Mouse (Mus musculus) liver, embryonic 15.5 days (tissue): ENCODE results near the gene Aqp1. TPM values are rescaled to one million over a fixed set of nuclear protein-coding genes. Genes with fewer than 3 reads are reported as not detected.

Experiments used
- ATAC-seq: fragments of 200-750 bp; cut with Nextera tagmentation; 2 replicates; pipeline ENCODE4 v1.8.0; 2017; ENCODE audit warnings: moderate number of reproducible peaks, mild to moderate bottlenecking, moderate library complexity; ENCODE audit not compliant: insufficient read depth
- H3K27ac ChIP-seq: fragments of 300-500 bp; sonication (generic); replicated peaks from 2 replicates; pipeline ENCODE4 v1.5.1; 2015; ENCODE audit warnings: mild to moderate bottlenecking, inconsistent platforms
- H3K27me3 ChIP-seq: fragments of 300-500 bp; sonication (generic); 2 replicates; pipeline ENCODE4 v1.6.1; 2015; ENCODE audit warnings: mild to moderate bottlenecking, inconsistent platforms
- H3K36me3 ChIP-seq: fragments of 300-500 bp; sonication (generic); replicated peaks from 2 replicates; pipeline ENCODE4 v1.6.1; 2015; ENCODE audit warnings: moderate library complexity, mild to moderate bottlenecking, inconsistent platforms
- H3K4me1 ChIP-seq: fragments of 300-500 bp; sonication (generic); replicated peaks from 2 replicates; pipeline ENCODE4 v1.6.1; 2015; ENCODE audit warnings: inconsistent platforms
- H3K4me2 ChIP-seq: fragments of 300-500 bp; sonication (generic); 2 replicates; pipeline ENCODE4 v1.6.1; 2015; ENCODE audit warnings: moderate library complexity, mild to moderate bottlenecking, inconsistent platforms
- H3K4me3 ChIP-seq: fragments of 300-500 bp; sonication (generic); replicated peaks from 2 replicates; pipeline ENCODE4 v1.5.1; 2015; ENCODE audit warnings: mild to moderate bottlenecking, inconsistent platforms
- H3K9ac ChIP-seq: fragments of 300-500 bp; sonication (generic); 2 replicates; pipeline ENCODE4 v1.6.1; 2015; ENCODE audit warnings: moderate library complexity, mild to moderate bottlenecking, inconsistent platforms
- H3K9me3 ChIP-seq: fragments of 300-500 bp; sonication (generic); replicated peaks from 2 replicates; pipeline ENCODE4 v1.6.1; 2016; ENCODE audit warnings: inconsistent platforms
- WGBS: fragments of 180-500 bp; shearing (Covaris S2); methylation state at CpG from one replicate; pipeline ENCODE4 v1.1.7; 2015; ENCODE audit warnings: mixed read lengths; ENCODE audit not compliant: insufficient replicate concordance; 5-methylcytosine and 5-hydroxymethylcytosine counted together
- polyA plus RNA-seq: library from polyadenylated mRNA; unstranded; fragments of >200 nt; fragmentation: Nextera tagmentation; extraction: Ambion mirVana; gene quantifications from 2 replicates; pipeline ENCODE4 v1.2.1, GENCODE M21; 2015

Aqp1 gene
- polyA plus RNA-seq, 1 experiment from 2014 or later: 75.8 TPM

GRCm38 (mm10) chr6:55318597-55318996 lies 17.6 kb upstream of the Aqp1 start:
- Histone ChIP-seq H3K27me3 (no peaks in the 10 kb centered on the region), H3K9ac (no peak overlapping the region), H3K36me3 (no peaks in the 10 kb centered on the region), H3K4me3 (no peak overlapping the region), H3K4me1 (peaks cover 71% of the 10 kb centered on the region), H3K4me2 (no peak overlapping the region), H3K27ac (no peak overlapping the region), H3K9me3 (no peaks in the 10 kb centered on the region)
- ATAC-seq: no peak
- 82% methylated on average over 3 of the region's 3 CpGs for WGBS

- Histone ChIP-seq H3K4me1 (peaks cover 71% of the 10 kb centered on the region), H3K27me3 (no peaks in the 10 kb centered on the region), H3K27ac (peak overlapping the region; percentile 92), H3K4me3 (no peak overlapping the region), H3K9me3 (no peaks in the 10 kb centered on the region), H3K4me2 (no peak overlapping the region), H3K9ac (no peak overlapping the region), H3K36me3 (no peaks in the 10 kb centered on the region)
- WGBS: 70% methylated on average over 14 of the region's 14 CpGs
- no peak for ATAC-seq
Measured at GRCm38 (mm10) chr6:55319585-55320551, 16.4 kb upstream of the Aqp1 start.

- peak; percentile 62 for ATAC-seq
- Histone ChIP-seq H3K36me3 (no peaks in the 10 kb centered on the region), H3K9me3 (no peaks in the 10 kb centered on the region), H3K4me1 (peaks cover 81% of the 10 kb centered on the region), H3K27me3 (no peaks in the 10 kb centered on the region), H3K27ac (peak overlapping the region; percentile 92), H3K4me2 (peak overlapping the region; percentile 54), H3K4me3 (no peak overlapping the region), H3K9ac (peak overlapping the region; percentile 42; the same call in 1 of the 2 replicates)
- 28% methylated on average over 4 of the region's 4 CpGs for WGBS
Measured at GRCm38 (mm10) chr6:55320894-55321293, 15.3 kb upstream of the Aqp1 start.

- H3K9me3 ChIP-seq: no peaks in the 10 kb centered on the region
- peak overlapping the region; percentile 54 for H3K4me2 ChIP-seq
- peaks cover 87% of the 10 kb centered on the region for H3K4me1 ChIP-seq
- peak overlapping the region; percentile 92 for H3K27ac ChIP-seq
- peak; percentile 73 for ATAC-seq
- no peaks in the 10 kb centered on the region for H3K27me3 ChIP-seq
- H3K4me3 ChIP-seq: 0 out of 2 replicates have a peak overlapping the region, but pooled peaks have one; percentile 5
- H3K9ac ChIP-seq: peak overlapping the region; percentile 42; the same call in 1 of the 2 replicates
- 39% methylated on average over 6 of the region's 6 CpGs for WGBS
- no peaks in the 10 kb centered on the region for H3K36me3 ChIP-seq
Measured at GRCm38 (mm10) chr6:55321518-55321917, 14.7 kb upstream of the Aqp1 start.

- peak overlapping the region; percentile 51 for H3K9ac ChIP-seq
- peak; percentile 45 for ATAC-seq
- WGBS: 46% methylated on average over 2 of the region's 2 CpGs
- no peaks in the 10 kb centered on the region for H3K36me3 ChIP-seq
- H3K4me1 ChIP-seq: peaks cover 99% of the 10 kb centered on the region
- H3K27me3 ChIP-seq: peaks cover 3% of the 10 kb centered on the region; the same call in 1 of the 2 replicates
- peak overlapping the region; percentile 37 for H3K4me3 ChIP-seq
- H3K27ac ChIP-seq: peak overlapping the region; percentile 92
- peak overlapping the region; percentile 76 for H3K4me2 ChIP-seq
- no peaks in the 10 kb centered on the region for H3K9me3 ChIP-seq
Measured at GRCm38 (mm10) chr6:55322980-55323379, 13.3 kb upstream of the Aqp1 start.

- Histone ChIP-seq H3K27ac (peak overlapping the region; percentile 92), H3K4me2 (peak overlapping the region; percentile 76), H3K27me3 (peaks cover 3% of the 10 kb centered on the region; the same call in 1 of the 2 replicates), H3K36me3 (no peaks in the 10 kb centered on the region), H3K4me1 (peaks cover 93% of the 10 kb centered on the region), H3K4me3 (peak overlapping the region; percentile 37), H3K9me3 (no peaks in the 10 kb centered on the region), H3K9ac (peak overlapping the region; percentile 51)
- ATAC-seq: peak; percentile 71
- 12% methylated on average over 17 of the region's 17 CpGs for WGBS
Measured at GRCm38 (mm10) chr6:55323908-55324634, 12.2 kb upstream of the Aqp1 start.

- 27% methylated on average over 1 of the region's 1 CpGs for WGBS
- H3K36me3 ChIP-seq: no peaks in the 10 kb centered on the region
- H3K4me3 ChIP-seq: peak overlapping the region; percentile 37; the same call in 1 of the 2 replicates
- peak overlapping the region; percentile 45; the same call in 1 of the 2 replicates for H3K9ac ChIP-seq
- peaks cover 3% of the 10 kb centered on the region; the same call in 1 of the 2 replicates for H3K27me3 ChIP-seq
- peak overlapping the region; percentile 92 for H3K27ac ChIP-seq
- H3K9me3 ChIP-seq: no peaks in the 10 kb centered on the region
- peak overlapping the region; percentile 76 for H3K4me2 ChIP-seq
- ATAC-seq: no peak
- H3K4me1 ChIP-seq: peaks cover 85% of the 10 kb centered on the region
Measured at GRCm38 (mm10) chr6:55324785-55325184, 11.4 kb upstream of the Aqp1 start.

GRCm38 (mm10) chr6:55326299-55326698 lies 9.9 kb upstream of the Aqp1 start:
- H3K9ac ChIP-seq: no peak overlapping the region
- no peak overlapping the region for H3K4me3 ChIP-seq
- H3K36me3 ChIP-seq: no peaks in the 10 kb centered on the region
- peaks cover 74% of the 10 kb centered on the region for H3K4me1 ChIP-seq
- H3K9me3 ChIP-seq: no peaks in the 10 kb centered on the region
- H3K27me3 ChIP-seq: peaks cover 3% of the 10 kb centered on the region; the same call in 1 of the 2 replicates
- H3K4me2 ChIP-seq: 0 out of 2 replicates have a peak overlapping the region, but pooled peaks have one; percentile 8
- no peak for ATAC-seq
- H3K27ac ChIP-seq: no peak overlapping the region
- WGBS: 14% methylated on average over 4 of the region's 4 CpGs

GRCm38 (mm10) chr6:55327326-55327725 lies 8.9 kb upstream of the Aqp1 start:
- Histone ChIP-seq H3K4me3 (no peak overlapping the region), H3K4me2 (no peak overlapping the region), H3K27me3 (peaks cover 3% of the 10 kb centered on the region; the same call in 1 of the 2 replicates), H3K9ac (no peak overlapping the region), H3K4me1 (peaks cover 74% of the 10 kb centered on the region), H3K36me3 (no peaks in the 10 kb centered on the region), H3K9me3 (no peaks in the 10 kb centered on the region), H3K27ac (no peak overlapping the region)
- ATAC-seq: no peak
- 60% methylated on average over 13 of the region's 13 CpGs for WGBS

- peaks cover 3% of the 10 kb centered on the region; the same call in 1 of the 2 replicates for H3K27me3 ChIP-seq
- H3K9me3 ChIP-seq: no peaks in the 10 kb centered on the region
- 56% methylated on average over 4 of the region's 4 CpGs for WGBS
- H3K4me3 ChIP-seq: no peak overlapping the region
- H3K9ac ChIP-seq: no peak overlapping the region
- peaks cover 74% of the 10 kb centered on the region for H3K4me1 ChIP-seq
- no peaks in the 10 kb centered on the region for H3K36me3 ChIP-seq
- H3K27ac ChIP-seq: no peak overlapping the region
- H3K4me2 ChIP-seq: no peak overlapping the region
- no peak for ATAC-seq
Measured at GRCm38 (mm10) chr6:55328179-55328578, 8.1 kb upstream of the Aqp1 start.

GRCm38 (mm10) chr6:55331315-55331714 lies 4.9 kb upstream of the Aqp1 start:
- Histone ChIP-seq H3K9ac (no peak overlapping the region), H3K27me3 (peaks cover 3% of the 10 kb centered on the region; the same call in 1 of the 2 replicates), H3K4me3 (no peak overlapping the region), H3K9me3 (no peaks in the 10 kb centered on the region), H3K4me2 (no peak overlapping the region), H3K27ac (no peak overlapping the region), H3K4me1 (peaks cover 66% of the 10 kb centered on the region), H3K36me3 (no peaks in the 10 kb centered on the region)
- WGBS: 19% methylated on average over 6 of the region's 6 CpGs
- no peak for ATAC-seq
